Mouse (Mus musculus): ENCODE measurements around the gene Glod5. TPM values are rescaled to one million over a fixed set of nuclear protein-coding genes. Genes with fewer than 3 reads are reported as not detected.

Gene Glod5
- polyA plus RNA-seq, 1 experiment = 0.31 TPM

- DNase-seq (ENCODE audit: low read depth) = no peak
These were observed 50.1 kb downstream of the Glod5 start for GRCm38 (mm10) chrX:7968226-7968625.

- no peak for DNase-seq (ENCODE audit: low read depth)
These were observed 50.6 kb downstream of the Glod5 start for GRCm38 (mm10) chrX:7967596-7968201.

GRCm38 (mm10) chrX:7966161-7966560 lies 52.1 kb downstream of the Glod5 start:
- DNase-seq (ENCODE audit: low read depth) = no peak

GRCm38 (mm10) chrX:7963829-7964626 lies 54.3 kb downstream of the Glod5 start:
- no peak for DNase-seq (ENCODE audit: low read depth)

- DNase-seq (ENCODE audit: low read depth) = no peak
These were observed 59.4 kb downstream of the Glod5 start for GRCm38 (mm10) chrX:7958868-7959267.

Other genes starting within 250 kb of the Glod5 start
- 29.8 and 32.7 TPM in 2 replicates for gene Gripap1, start 228.7 kb downstream of the Glod5 start, polyA plus RNA-seq (2012; rRNA removed)
- gene Kcnd1, start 196.2 kb downstream of the Glod5 start, polyA plus RNA-seq (2012; rRNA removed) = 9.9 and 10.7 TPM in 2 replicates
- 24.3 and 44.1 TPM in 2 replicates for gene Otud5, start 177.1 kb downstream of the Glod5 start, polyA plus RNA-seq (2012; rRNA removed)
- gene Pim2, start 140.2 kb downstream of the Glod5 start, polyA plus RNA-seq (2012; rRNA removed) = 18.2 and 21.4 TPM in 2 replicates
- 69.7 and 86.0 TPM in 2 replicates for gene Slc35a2, start 134.5 kb downstream of the Glod5 start, polyA plus RNA-seq (2012; rRNA removed)
- gene Pqbp1, start 119.2 kb downstream of the Glod5 start, polyA plus RNA-seq (2012; rRNA removed) = 49.8 and 52.7 TPM in 2 replicates
- gene Timm17b, start 119.1 kb downstream of the Glod5 start, polyA plus RNA-seq (2012; rRNA removed) = 32.4 and 38.3 TPM in 2 replicates
- gene Gm10491, start 110.7 kb downstream of the Glod5 start, polyA plus RNA-seq (2012; rRNA removed) = not detected in 2 replicates
- not detected in 2 replicates for gene Gm10490, start 109.0 kb downstream of the Glod5 start, polyA plus RNA-seq (2012; rRNA removed)
- 0.97 and 1.3 TPM in 2 replicates for gene Pcsk1n, start 98.7 kb downstream of the Glod5 start, polyA plus RNA-seq (2012; rRNA removed)
- gene Eras, start 89.9 kb downstream of the Glod5 start, polyA plus RNA-seq (2012; rRNA removed) = 0.16 TPM in 1 of 2 replicates, not detected in the other
- 179 and 264 TPM in 2 replicates for gene Hdac6, start 70.6 kb downstream of the Glod5 start, polyA plus RNA-seq (2012; rRNA removed)
- 0.13 and 0.16 TPM in 2 replicates for gene Gata1, start 40.4 kb downstream of the Glod5 start, polyA plus RNA-seq (2012; rRNA removed)
- 16.0 and 16.5 TPM in 2 replicates for gene Suv39h1, start 56.3 kb upstream of the Glod5 start, polyA plus RNA-seq (2012; rRNA removed)
- gene Was, start 72.0 kb upstream of the Glod5 start, polyA plus RNA-seq (2012; rRNA removed) = 7.8 and 9.5 TPM in 2 replicates
- 93.8 and 104 TPM in 2 replicates for gene Wdr13, start 114.4 kb upstream of the Glod5 start, polyA plus RNA-seq (2012; rRNA removed)
- gene Rbm3, start 127.4 kb upstream of the Glod5 start, polyA plus RNA-seq (2012; rRNA removed) = 134 and 160 TPM in 2 replicates
- gene Tbc1d25, start 157.7 kb upstream of the Glod5 start, polyA plus RNA-seq (2012; rRNA removed) = 12.0 TPM in 2 replicates
- gene Ebp, start 175.0 kb upstream of the Glod5 start, polyA plus RNA-seq (2012; rRNA removed) = 68.5 and 99.7 TPM in 2 replicates
- gene Porcn, start 188.0 kb upstream of the Glod5 start, polyA plus RNA-seq (2012; rRNA removed) = 32.0 and 33.2 TPM in 2 replicates
- gene Ftsj1, start 233.9 kb upstream of the Glod5 start, polyA plus RNA-seq (2012; rRNA removed) = 42.3 and 43.6 TPM in 2 replicates